Mouse (Mus musculus): ENCODE data around the gene Plcl2. TPM values are rescaled to one million over a fixed set of nuclear protein-coding genes. Genes with fewer than 3 reads are reported as not detected.
"Not testable (repeated sequence)": the region's sequence is repeated elsewhere in the genome, so short reads cannot be mapped to it uniquely, and the experiment has no call there.

The Plcl2 gene
- polyA plus RNA-seq, 1 experiment from 2014 or later = 7.7 TPM

- WGBS = 88% methylated on average over 6 of the region's 6 CpGs
- Histone ChIP-seq H3K27me3 (no peaks in the 10 kb centered on the region), H3K9me3 (no peaks in the 10 kb centered on the region), H3K27ac (replicated peaks) (no peak overlapping the region), H3K4me1 (no peaks in the 10 kb centered on the region), H3K9ac (replicated peaks) (no peak overlapping the region), H3K36me3 (peaks cover 7% of the 10 kb centered on the region; the same call in 1 of the 2 replicates), H3K4me3 (no peak overlapping the region), H3K4me2 (replicated peaks) (no peak overlapping the region)
- no peak for ATAC-seq (ENCODE audit: low FRiP score, low read depth)
Measured at GRCm38 (mm10) chr17:50688135-50688534, 178.9 kb downstream of the Plcl2 start.

DNA sequence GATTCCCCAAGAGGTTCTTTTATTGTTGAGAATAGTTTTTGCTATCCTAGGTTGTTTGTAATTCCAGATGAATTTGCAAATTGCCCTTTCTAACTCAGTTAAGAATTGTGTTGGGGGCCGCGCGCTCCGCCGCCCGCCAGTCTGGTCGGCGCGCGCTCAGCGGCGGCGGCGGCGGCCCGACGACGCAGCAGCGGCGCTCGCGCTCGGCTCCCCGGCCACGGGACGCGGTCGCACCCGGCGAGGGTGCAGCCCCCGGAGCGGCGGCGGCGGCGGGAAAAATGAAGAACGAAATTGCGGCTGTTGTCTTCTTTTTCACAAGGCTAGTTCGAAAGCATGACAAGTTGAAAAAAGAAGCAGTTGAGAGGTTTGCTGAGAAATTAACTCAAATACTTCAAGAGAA is 189.2 kb downstream of the Plcl2 start:
- WGBS = under 1% methylated on average over 39 of the region's 39 CpGs
- H3K4me1 ChIP-seq; H3K9me3 ChIP-seq; H3K36me3 ChIP-seq; H3K9ac ChIP-seq (replicated peaks); H3K27ac ChIP-seq (replicated peaks); H3K27me3 ChIP-seq: not testable (repeated sequence)
- peak overlapping the region; percentile 24; the same call in 1 of the 2 replicates for H3K4me3 ChIP-seq
- 0 out of 2 replicates have a peak, but pooled peaks have one; percentile 78 for ATAC-seq (ENCODE audit: low FRiP score, low read depth)
- H3K4me2 ChIP-seq (replicated peaks) = peak overlapping the region; percentile 44

- Histone ChIP-seq H3K27ac (replicated peaks) (0 out of 2 replicates have a peak overlapping the region, but pooled peaks have one; percentile 31), H3K36me3 (no peaks in the 10 kb centered on the region), H3K9me3 (no peaks in the 10 kb centered on the region), H3K4me3 (no peak overlapping the region), H3K4me1 (peaks cover 4% of the 10 kb centered on the region; the same call in 1 of the 2 replicates), H3K4me2 (replicated peaks) (no peak overlapping the region), H3K9ac (replicated peaks) (no peak overlapping the region), H3K27me3 (no peaks in the 10 kb centered on the region)
- peak; percentile 96 for ATAC-seq (ENCODE audit: low FRiP score, low read depth)
- 52% methylated on average over 7 of the region's 7 CpGs for WGBS
Measured at GRCm38 (mm10) chr17:50710497-50711222, 201.5 kb downstream of the Plcl2 start.

DNA sequence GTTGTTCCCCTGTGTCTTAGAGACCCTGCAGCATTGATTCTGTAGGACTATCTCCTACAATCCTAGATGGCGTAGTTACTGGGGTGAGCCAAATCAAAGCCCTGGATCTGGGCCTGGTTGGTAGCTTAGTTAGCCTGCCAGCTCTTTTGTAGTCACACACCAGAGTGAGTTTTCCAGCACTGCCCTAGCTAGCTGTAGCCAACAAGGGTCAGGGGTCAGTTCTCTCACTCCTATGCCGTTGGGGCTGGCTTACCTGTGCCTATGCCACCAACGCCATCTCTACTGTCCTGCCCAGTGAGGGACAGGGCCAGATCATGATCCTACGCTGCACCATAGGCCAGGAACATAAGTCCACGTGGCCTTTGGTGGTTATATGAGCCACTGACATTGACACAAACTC is 208.4 kb downstream of the Plcl2 start:
- no peak overlapping the region for H3K4me2 ChIP-seq (replicated peaks)
- no peaks in the 10 kb centered on the region for H3K27me3 ChIP-seq
- no peak overlapping the region for H3K4me3 ChIP-seq
- no peak for ATAC-seq (ENCODE audit: low FRiP score, low read depth)
- no peaks in the 10 kb centered on the region for H3K9me3 ChIP-seq
- no peaks in the 10 kb centered on the region for H3K36me3 ChIP-seq
- no peak overlapping the region for H3K9ac ChIP-seq (replicated peaks)
- H3K27ac ChIP-seq (replicated peaks) = no peak overlapping the region
- 84% methylated on average over 5 of the region's 5 CpGs for WGBS
- no peaks in the 10 kb centered on the region for H3K4me1 ChIP-seq

GRCm38 (mm10) chr17:50724376-50724775 is 215.2 kb downstream of the Plcl2 start:
- no peaks in the 10 kb centered on the region for H3K36me3 ChIP-seq
- ATAC-seq (ENCODE audit: low FRiP score, low read depth) = no peak
- no peak overlapping the region for H3K9ac ChIP-seq (replicated peaks)
- no peaks in the 10 kb centered on the region for H3K4me1 ChIP-seq
- H3K9me3 ChIP-seq = no peaks in the 10 kb centered on the region
- H3K4me2 ChIP-seq (replicated peaks) = no peak overlapping the region
- H3K27ac ChIP-seq (replicated peaks) = no peak overlapping the region
- H3K4me3 ChIP-seq = no peak overlapping the region
- no peaks in the 10 kb centered on the region for H3K27me3 ChIP-seq
- WGBS = 46% methylated on average over 2 of the region's 2 CpGs

- H3K4me2 ChIP-seq (replicated peaks) = no peak overlapping the region
- no peaks in the 10 kb centered on the region for H3K36me3 ChIP-seq
- WGBS = 90% methylated on average over 2 of the region's 2 CpGs
- H3K9me3 ChIP-seq = no peaks in the 10 kb centered on the region
- no peak overlapping the region for H3K27ac ChIP-seq (replicated peaks)
- no peaks in the 10 kb centered on the region for H3K4me1 ChIP-seq
- H3K9ac ChIP-seq (replicated peaks) = no peak overlapping the region
- H3K4me3 ChIP-seq = no peak overlapping the region
- ATAC-seq (ENCODE audit: low FRiP score, low read depth) = no peak
- no peaks in the 10 kb centered on the region for H3K27me3 ChIP-seq
Measured at GRCm38 (mm10) chr17:50726265-50726664, 217.1 kb downstream of the Plcl2 start.

GRCm38 (mm10) chr17:50729031-50729430 is 219.8 kb downstream of the Plcl2 start:
- no peak for ATAC-seq (ENCODE audit: low FRiP score, low read depth)
- no peak overlapping the region for H3K27ac ChIP-seq (replicated peaks)
- H3K4me2 ChIP-seq (replicated peaks) = no peak overlapping the region
- WGBS = 98% methylated on average over 2 of the region's 2 CpGs
- H3K27me3 ChIP-seq = no peaks in the 10 kb centered on the region
- no peaks in the 10 kb centered on the region for H3K9me3 ChIP-seq
- H3K4me1 ChIP-seq = no peaks in the 10 kb centered on the region
- no peak overlapping the region for H3K9ac ChIP-seq (replicated peaks)
- H3K4me3 ChIP-seq = no peak overlapping the region
- no peaks in the 10 kb centered on the region for H3K36me3 ChIP-seq

- Histone ChIP-seq H3K4me1 (no peaks in the 10 kb centered on the region), H3K27me3 (no peaks in the 10 kb centered on the region), H3K9ac (replicated peaks) (no peak overlapping the region), H3K36me3 (0 out of 2 replicates have a peak, but pooled peaks cover 1% of the 10 kb centered on the region), H3K4me2 (replicated peaks) (no peak overlapping the region), H3K4me3 (no peak overlapping the region), H3K27ac (replicated peaks) (no peak overlapping the region), H3K9me3 (no peaks in the 10 kb centered on the region)
- WGBS = 85% methylated on average over 6 of the region's 6 CpGs
- no peak for ATAC-seq (ENCODE audit: low FRiP score, low read depth)
Measured at GRCm38 (mm10) chr17:50729577-50729976, 220.4 kb downstream of the Plcl2 start.

- WGBS = 88% methylated on average over 2 of the region's 2 CpGs
- no peak for ATAC-seq (ENCODE audit: low FRiP score, low read depth)
- H3K4me2 ChIP-seq (replicated peaks) = no peak overlapping the region
- 0 out of 2 replicates have a peak, but pooled peaks cover 7% of the 10 kb centered on the region for H3K36me3 ChIP-seq
- H3K27ac ChIP-seq (replicated peaks) = no peak overlapping the region
- H3K9ac ChIP-seq (replicated peaks) = no peak overlapping the region
- no peak overlapping the region for H3K4me3 ChIP-seq
- H3K4me1 ChIP-seq = 0 out of 2 replicates have a peak, but pooled peaks cover 3% of the 10 kb centered on the region
- H3K27me3 ChIP-seq = no peaks in the 10 kb centered on the region
- H3K9me3 ChIP-seq = no peaks in the 10 kb centered on the region
Measured at GRCm38 (mm10) chr17:50730896-50731295, 221.7 kb downstream of the Plcl2 start.

- 0 out of 2 replicates have a peak, but pooled peaks cover 3% of the 10 kb centered on the region for H3K4me1 ChIP-seq
- no peak overlapping the region for H3K9ac ChIP-seq (replicated peaks)
- H3K36me3 ChIP-seq = 0 out of 2 replicates have a peak, but pooled peaks cover 7% of the 10 kb centered on the region
- no peak overlapping the region for H3K4me2 ChIP-seq (replicated peaks)
- 84% methylated on average over 5 of the region's 5 CpGs for WGBS
- no peak overlapping the region for H3K27ac ChIP-seq (replicated peaks)
- H3K9me3 ChIP-seq = no peaks in the 10 kb centered on the region
- no peak for ATAC-seq (ENCODE audit: low FRiP score, low read depth)
- H3K27me3 ChIP-seq = no peaks in the 10 kb centered on the region
- no peak overlapping the region for H3K4me3 ChIP-seq
Measured at GRCm38 (mm10) chr17:50731876-50732275, 222.7 kb downstream of the Plcl2 start.

DNA sequence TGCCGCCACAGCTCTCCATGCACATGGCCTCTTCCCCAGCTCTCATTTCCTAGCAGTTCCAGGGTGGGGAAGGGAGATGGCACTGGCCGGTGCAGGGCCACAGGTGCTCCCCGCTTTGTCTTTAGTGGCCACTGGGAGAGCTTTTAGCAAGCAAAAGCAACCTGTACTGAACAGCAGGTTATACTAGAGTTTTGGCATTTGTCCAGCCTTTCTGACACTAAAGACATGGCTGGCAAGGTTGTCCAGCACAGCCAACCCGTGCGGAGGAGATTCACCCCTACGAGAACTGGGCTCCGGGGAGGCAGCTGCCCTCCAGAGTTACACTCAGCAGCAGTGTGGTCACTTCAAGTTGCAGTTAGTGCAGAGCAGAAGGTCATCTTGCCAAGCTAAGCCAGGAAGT is 224.2 kb downstream of the Plcl2 start:
- H3K9me3 ChIP-seq = no peaks in the 10 kb centered on the region
- no peak overlapping the region for H3K4me3 ChIP-seq
- H3K27ac ChIP-seq (replicated peaks) = no peak overlapping the region
- no peak overlapping the region for H3K9ac ChIP-seq (replicated peaks)
- 0 out of 2 replicates have a peak, but pooled peaks cover 3% of the 10 kb centered on the region for H3K4me1 ChIP-seq
- no peak overlapping the region for H3K4me2 ChIP-seq (replicated peaks)
- 0 out of 2 replicates have a peak, but pooled peaks cover 7% of the 10 kb centered on the region for H3K36me3 ChIP-seq
- WGBS = 92% methylated on average over 7 of the region's 7 CpGs
- H3K27me3 ChIP-seq = no peaks in the 10 kb centered on the region
- ATAC-seq (ENCODE audit: low FRiP score, low read depth) = no peak

- Histone ChIP-seq H3K4me2 (replicated peaks) (no peak overlapping the region), H3K9ac (replicated peaks) (no peak overlapping the region), H3K36me3 (0 out of 2 replicates have a peak, but pooled peaks cover 7% of the 10 kb centered on the region), H3K4me3 (no peak overlapping the region), H3K27ac (replicated peaks) (no peak overlapping the region), H3K27me3 (no peaks in the 10 kb centered on the region), H3K4me1 (0 out of 2 replicates have a peak, but pooled peaks cover 3% of the 10 kb centered on the region), H3K9me3 (no peaks in the 10 kb centered on the region)
- peak; percentile 3; the same call in 1 of the 2 replicates for ATAC-seq (ENCODE audit: low FRiP score, low read depth)
- WGBS = 88% methylated on average over 6 of the region's 6 CpGs
Measured at GRCm38 (mm10) chr17:50734781-50735180, 225.6 kb downstream of the Plcl2 start.
